Mouse (Mus musculus) bone marrow, adult 2 months (tissue): Measurements from ENCODE around the gene Ifnk.

Experiments
- CTCF ChIP-seq: fragments of 200-500 bp; IDR thresholded peaks from 2 replicates; pipeline ENCODE4 v1.5.1; 2011; ENCODE audit warnings: low read length, control low read depth; ENCODE audit not compliant: control insufficient read depth, insufficient read depth
- POLR2A ChIP-seq: fragments of 200-500 bp; IDR thresholded peaks from 2 replicates; pipeline ENCODE4 v1.6.1; 2011; ENCODE audit warnings: low read depth, mild to moderate bottlenecking, control low read depth, low read length, borderline replicate concordance; ENCODE audit not compliant: control insufficient read depth

DNA sequence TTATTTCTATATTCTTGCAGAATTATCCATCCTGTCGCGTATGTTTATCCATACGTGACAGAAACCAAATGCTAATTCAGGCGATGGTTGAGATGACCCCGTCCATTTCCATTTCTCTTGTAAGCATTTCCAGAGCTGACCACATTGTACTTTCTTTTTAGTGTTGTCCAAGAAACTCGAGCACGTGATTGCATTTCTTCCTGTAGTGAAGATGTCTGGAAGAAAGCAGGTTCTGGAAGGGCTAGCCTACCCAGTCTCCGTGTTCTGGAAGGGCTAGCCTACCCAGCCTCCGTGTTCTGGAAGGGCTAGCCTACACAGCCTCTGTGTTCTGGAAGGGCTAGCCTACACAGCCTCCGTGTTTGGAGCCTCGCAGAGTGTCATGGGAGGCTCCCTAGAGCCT lies 27.8 kb upstream of the Ifnk start:
- TF ChIP-seq CTCF, result no peak
- no peak for TF ChIP-seq POLR2A
